Mouse (Mus musculus) myocyte (in vitro differentiated cells): ENCODE results near the gene Ulk4. TPM values are rescaled to one million over a fixed set of nuclear protein-coding genes. Genes with fewer than 3 reads are reported as not detected.

Experiments
- H3K27me3 ChIP-seq: one replicate; pipeline ENCODE4 v1.6.1; 2011; ENCODE audit not compliant: control insufficient read depth, insufficient read depth, insufficient read length
- H3K36me3 ChIP-seq: one replicate; pipeline ENCODE4 v1.6.1; 2011; ENCODE audit not compliant: control insufficient read depth, insufficient read depth
- H3K4me2 ChIP-seq: one replicate; pipeline ENCODE4 v1.6.1; 2011; ENCODE audit warnings: low read depth, control low read depth
- H3K4me3 ChIP-seq: one replicate; pipeline ENCODE4 v1.5.1; 2011; ENCODE audit warnings: mild to moderate bottlenecking, control low read depth, moderate library complexity
- H3K79me2 ChIP-seq: one replicate; pipeline ENCODE4 v1.6.1; 2011; ENCODE audit not compliant: control insufficient read depth, insufficient read depth
- H3ac ChIP-seq: one replicate; pipeline ENCODE4 v1.6.1; 2011; ENCODE audit not compliant: control insufficient read depth, insufficient read length
- CEBPB ChIP-seq: IDR thresholded peaks from 2 replicates; pipeline ENCODE4 v1.6.1; 2011; ENCODE audit warnings: mild to moderate bottlenecking, moderate library complexity; ENCODE audit not compliant: poor library complexity, insufficient read depth, severe bottlenecking
- E2F4 ChIP-seq: IDR thresholded peaks from one replicate; pipeline ENCODE4 v1.6.1; 2011; ENCODE audit warnings: mild to moderate bottlenecking, control low read depth, moderate library complexity; ENCODE audit not compliant: insufficient read depth
- MAX ChIP-seq: IDR thresholded peaks from one replicate; pipeline ENCODE4 v1.6.1; 2011; ENCODE audit warnings: low read depth, mild to moderate bottlenecking, control low read depth
- MYOD1 ChIP-seq, 3 experiments: IDR thresholded peaks; one replicate each; pipeline ENCODE4 v1.6.1; 2011; ENCODE audit warnings: control low read depth in 2 of 3, low read depth in 2 of 3, mild to moderate bottlenecking in 2 of 3, moderate library complexity in 1 of 3; ENCODE audit not compliant: insufficient read length in 2 of 3, control insufficient read depth in 1 of 3
- MYOG ChIP-seq, 3 experiments: IDR thresholded peaks; one replicate each; pipeline ENCODE4 v1.6.1; 2011; ENCODE audit warnings: control low read depth in 2 of 3, low read depth in 2 of 3, mild to moderate bottlenecking in 2 of 3; ENCODE audit not compliant: insufficient read length in 2 of 3, control insufficient read depth in 1 of 3, insufficient read depth in 1 of 3
- POLR2A ChIP-seq: IDR thresholded peaks from one replicate; pipeline ENCODE4 v1.6.1; 2011; ENCODE audit warnings: low read depth, mild to moderate bottlenecking, control low read depth, moderate library complexity; ENCODE audit not compliant: insufficient read length
- POLR2AphosphoS2 ChIP-seq: IDR thresholded peaks from one replicate; pipeline ENCODE4 v1.6.1; 2011; ENCODE audit warnings: low read depth, control low read depth; ENCODE audit not compliant: insufficient read length
- REST ChIP-seq: IDR thresholded peaks from one replicate; pipeline ENCODE4 v1.6.1; 2011; ENCODE audit warnings: mild to moderate bottlenecking, control low read depth, moderate library complexity; ENCODE audit not compliant: insufficient read depth, insufficient read length
- SRF ChIP-seq: IDR thresholded peaks from one replicate; pipeline ENCODE4 v1.6.1; 2011; ENCODE audit warnings: low read depth; ENCODE audit not compliant: control insufficient read depth, insufficient read length
- TCF12 ChIP-seq: IDR thresholded peaks from one replicate; pipeline ENCODE4 v1.6.1; 2011; ENCODE audit warnings: mild to moderate bottlenecking, control low read depth; ENCODE audit not compliant: poor library complexity, insufficient read depth, severe bottlenecking
- TCF3 ChIP-seq: IDR thresholded peaks from one replicate; pipeline ENCODE4 v1.6.1; 2011; ENCODE audit warnings: low read depth, control low read depth; ENCODE audit not compliant: insufficient read length
- USF1 ChIP-seq: IDR thresholded peaks from one replicate; pipeline ENCODE4 v1.6.1; 2011; ENCODE audit warnings: low read depth, mild to moderate bottlenecking, control low read depth, moderate library complexity
- polyA plus RNA-seq: library from polyadenylated mRNA; unstranded; fragments of >200 nt; fragmentation: generic; extraction: Trizol; gene quantifications from one replicate; pipeline ENCODE4 v1.2.1, GENCODE M21; 2012; ENCODE audit warnings: missing spikeins

The Ulk4 gene
- polyA plus RNA-seq, 1 experiment, result 0.85 TPM

DNA sequence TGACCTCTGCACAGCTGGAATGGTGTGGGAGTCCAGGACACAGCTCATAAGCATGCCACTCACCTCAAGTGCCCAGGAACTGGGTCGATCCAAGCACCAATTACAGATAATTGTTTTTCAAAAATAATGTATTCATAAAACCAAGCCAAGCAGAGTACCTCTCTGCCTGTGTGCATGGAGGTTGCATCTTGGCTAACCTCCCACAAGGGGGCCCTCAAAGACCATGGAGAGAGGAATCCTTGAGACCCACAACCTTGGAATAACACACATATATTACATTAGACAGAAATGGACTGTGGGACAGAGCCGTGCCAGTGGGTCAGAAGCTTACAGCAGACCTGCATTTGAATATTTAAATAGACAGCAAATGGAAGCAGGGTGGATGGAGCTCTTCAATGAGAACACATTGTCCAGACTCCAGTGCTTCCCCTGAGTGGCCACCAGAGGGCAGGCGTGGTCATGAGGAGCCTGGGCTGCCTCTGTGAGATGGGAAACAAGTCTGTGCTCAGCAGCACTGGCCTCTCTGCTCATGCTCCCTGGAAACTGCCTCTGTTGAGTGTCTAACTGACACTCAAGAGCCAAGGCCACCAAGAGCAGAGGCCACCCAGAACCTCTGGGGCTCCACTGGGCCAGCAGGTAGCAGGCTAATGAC, 61.5 kb downstream of the Ulk4 start:
- no peaks in the 10 kb centered on the region for H3K79me2 ChIP-seq
- TF ChIP-seq CEBPB, result no peak
- no peak for TF ChIP-seq E2F4
- TF ChIP-seq POLR2A, result no peak
- no peak for TF ChIP-seq MYOD1 (IDR thresholded peaks at IDR 0.05; ENCODE audit: control insufficient read depth in 1 of 3, insufficient read length in 2 of 3, low read depth in 2 of 3)
- TF ChIP-seq MAX, result no peak
- TF ChIP-seq POLR2AphosphoS2, result no peak
- TF ChIP-seq TCF12, result no peak
- no peak for TF ChIP-seq USF1
- no peak for TF ChIP-seq SRF
- no peak for TF ChIP-seq TCF3
- no peak for TF ChIP-seq MYOG (IDR thresholded peaks at IDR 0.05; ENCODE audit: control insufficient read depth in 1 of 3, insufficient read depth in 1 of 3, insufficient read length in 2 of 3, low read depth in 2 of 3)
- TF ChIP-seq REST, result no peak
- no peaks in the 10 kb centered on the region for H3K27me3 ChIP-seq
- no peak overlapping the region for H3K4me2 ChIP-seq
- no peak overlapping the region for H3K4me3 ChIP-seq
- no peak overlapping the region for H3ac ChIP-seq
- no peaks in the 10 kb centered on the region for H3K36me3 ChIP-seq

GRCm38 (mm10) chr9:121212322-121212721, 64.7 kb downstream of the Ulk4 start:
- TF ChIP-seq SRF (no peak), USF1 (no peak), TCF3 (no peak), MYOD1 (IDR thresholded peaks at IDR 0.05; ENCODE audit: control insufficient read depth in 1 of 3, insufficient read length in 2 of 3, low read depth in 2 of 3) (no peak), MYOG (IDR thresholded peaks at IDR 0.05; ENCODE audit: control insufficient read depth in 1 of 3, insufficient read depth in 1 of 3, insufficient read length in 2 of 3, low read depth in 2 of 3) (no peak), TCF12 (no peak), REST (no peak), E2F4 (no peak), POLR2A (no peak), MAX (no peak)
- no peak overlapping the region for H3ac ChIP-seq
- no peak overlapping the region for H3K4me2 ChIP-seq

DNA sequence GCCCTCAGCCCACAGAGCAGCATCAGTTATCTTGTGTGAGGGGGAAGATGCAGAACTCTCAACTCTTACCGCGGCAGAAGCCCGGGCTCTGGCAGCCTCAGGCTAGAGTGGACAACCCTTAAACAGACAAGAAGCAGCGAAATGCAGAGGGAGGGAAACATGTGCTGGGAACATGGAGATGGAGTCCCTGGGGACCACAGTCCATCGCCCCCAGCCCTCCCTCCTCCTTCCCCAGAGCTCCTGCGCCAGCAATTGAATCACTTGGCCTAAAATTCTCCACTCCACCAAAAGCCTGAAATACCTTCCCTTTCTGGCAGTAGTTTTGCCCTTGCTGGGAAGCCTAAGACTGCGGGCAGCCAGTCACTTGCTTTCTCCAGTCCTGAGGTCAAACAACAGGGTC, 72.0 kb downstream of the Ulk4 start:
- Histone ChIP-seq H3K36me3 (no peaks in the 10 kb centered on the region), H3K79me2 (no peaks in the 10 kb centered on the region), H3K4me2 (no peak overlapping the region), H3K4me3 (no peak overlapping the region), H3ac (no peak overlapping the region), H3K27me3 (no peaks in the 10 kb centered on the region)
- no peak for TF ChIP-seq POLR2AphosphoS2
- no peak for TF ChIP-seq POLR2A
- TF ChIP-seq MYOD1 (IDR thresholded peaks at IDR 0.05; ENCODE audit: control insufficient read depth in 1 of 3, insufficient read length in 2 of 3, low read depth in 2 of 3), result no peak
- no peak for TF ChIP-seq REST
- TF ChIP-seq USF1, result no peak
- TF ChIP-seq TCF3, result no peak
- TF ChIP-seq CEBPB, result no peak

More at GRCm38 (mm10) chr9:121212322-121212721, 64.7 kb downstream of the Ulk4 start:
- Histone ChIP-seq H3K36me3 (no peaks in the 10 kb centered on the region), H3K27me3 (no peaks in the 10 kb centered on the region), H3K4me3 (no peak overlapping the region), H3K79me2 (no peaks in the 10 kb centered on the region)

DNA sequence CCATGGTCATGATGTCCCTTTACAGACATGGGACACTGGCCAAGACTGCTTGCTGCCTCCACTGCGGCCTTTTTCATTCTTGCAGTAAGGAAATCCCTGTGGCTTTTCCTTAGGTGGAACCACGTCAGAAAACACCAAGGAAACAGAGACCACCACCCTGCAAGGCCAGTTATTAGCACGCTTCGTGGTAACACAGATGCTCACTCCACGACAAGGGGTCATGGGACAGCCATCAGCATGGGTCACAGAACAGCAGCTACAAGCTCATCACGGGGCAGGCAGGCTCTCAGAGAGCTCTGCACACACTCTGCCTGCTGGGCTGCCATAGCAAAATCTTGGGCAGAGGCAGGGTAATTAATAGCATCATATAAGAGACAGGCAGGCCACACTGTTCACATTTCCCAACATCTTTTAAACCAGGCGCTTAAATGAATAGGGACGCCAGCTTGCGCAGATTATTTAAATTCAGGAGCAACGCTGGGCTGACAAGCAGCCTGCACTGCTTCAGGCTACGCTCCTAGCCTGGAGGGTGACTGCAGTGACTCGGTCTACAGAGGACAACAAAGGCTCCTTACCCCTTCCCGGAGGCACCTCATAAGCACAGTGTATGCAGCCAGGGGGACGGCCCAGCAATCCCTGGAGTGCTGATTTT, 72.7 kb downstream of the Ulk4 start:
- H3K79me2 ChIP-seq, result no peaks in the 10 kb centered on the region
- TF ChIP-seq MYOG (IDR thresholded peaks at IDR 0.05; ENCODE audit: control insufficient read depth in 1 of 3, insufficient read depth in 1 of 3, insufficient read length in 2 of 3, low read depth in 2 of 3) (no peak), CEBPB (no peak), TCF3 (no peak), TCF12 (no peak), MAX (no peak), POLR2AphosphoS2 (no peak), POLR2A (no peak), MYOD1 (IDR thresholded peaks at IDR 0.05; ENCODE audit: control insufficient read depth in 1 of 3, insufficient read length in 2 of 3, low read depth in 2 of 3) (no peak), USF1 (no peak)

More for the DNA sequence above, 72.7 kb downstream of the Ulk4 start:
- Histone ChIP-seq H3K4me2 (no peak overlapping the region), H3K27me3 (no peaks in the 10 kb centered on the region), H3ac (no peak overlapping the region), H3K4me3 (no peak overlapping the region), H3K36me3 (no peaks in the 10 kb centered on the region)
